Mouse (Mus musculus) kidney, adult 2 months (tissue): ENCODE measurements around the gene Elovl5.

Experiments
- CTCF ChIP-seq: fragments of 200-500 bp; conservative IDR thresholded peaks from 2 replicates; pipeline ENCODE4 v1.5.1; 2011; ENCODE audit warnings: low read depth, mild to moderate bottlenecking, control low read depth, low read length, moderate library complexity, mixed read lengths; ENCODE audit not compliant: insufficient read depth, insufficient read length
- POLR2A ChIP-seq: fragments of 200-500 bp; IDR thresholded peaks from one replicate; pipeline ENCODE4 v1.6.1; 2011; ENCODE audit warnings: low read depth, low read length, control low read depth

DNA sequence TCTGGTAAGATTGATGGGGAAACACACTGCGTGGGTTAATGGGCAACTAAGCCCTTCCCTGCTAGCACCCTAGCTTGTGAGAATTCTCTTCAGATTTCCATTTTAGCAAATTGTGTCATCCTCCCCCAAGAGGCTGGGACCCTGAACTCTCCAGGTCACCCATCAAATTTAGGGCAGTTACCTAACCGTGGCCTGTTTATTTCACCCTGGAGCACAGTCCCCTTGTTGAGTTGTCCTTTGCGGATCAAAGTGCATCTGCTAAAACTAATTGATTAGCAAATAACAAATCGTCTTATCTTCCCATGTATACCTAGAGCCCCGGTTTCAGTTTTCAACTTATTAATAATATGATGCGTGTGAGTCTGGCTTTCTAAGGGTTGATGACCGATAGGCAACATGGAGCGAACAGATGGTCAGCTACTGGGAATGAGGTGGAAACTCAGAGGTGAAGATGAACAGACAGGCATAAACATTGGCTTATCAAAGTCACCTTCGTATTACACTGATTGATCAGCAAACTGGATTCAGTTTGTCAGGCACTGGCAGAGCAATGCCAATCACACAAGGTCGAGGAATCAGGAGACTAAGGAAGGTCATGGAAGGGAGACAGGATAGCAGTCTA, 113.8 kb downstream of the Elovl5 start:
- TF ChIP-seq CTCF = no peak
- no peak for TF ChIP-seq POLR2A
